Mouse (Mus musculus) kidney, adult 2 months (tissue): ENCODE measurements around the gene Blnk.

ENCODE experiments used
- CTCF ChIP-seq: fragments of 200-500 bp; conservative IDR thresholded peaks from 2 replicates; pipeline ENCODE4 v1.5.1; 2011; ENCODE audit warnings: low read depth, mild to moderate bottlenecking, control low read depth, low read length, moderate library complexity, mixed read lengths; ENCODE audit not compliant: insufficient read depth, insufficient read length
- POLR2A ChIP-seq: fragments of 200-500 bp; IDR thresholded peaks from one replicate; pipeline ENCODE4 v1.6.1; 2011; ENCODE audit warnings: low read depth, low read length, control low read depth

DNA sequence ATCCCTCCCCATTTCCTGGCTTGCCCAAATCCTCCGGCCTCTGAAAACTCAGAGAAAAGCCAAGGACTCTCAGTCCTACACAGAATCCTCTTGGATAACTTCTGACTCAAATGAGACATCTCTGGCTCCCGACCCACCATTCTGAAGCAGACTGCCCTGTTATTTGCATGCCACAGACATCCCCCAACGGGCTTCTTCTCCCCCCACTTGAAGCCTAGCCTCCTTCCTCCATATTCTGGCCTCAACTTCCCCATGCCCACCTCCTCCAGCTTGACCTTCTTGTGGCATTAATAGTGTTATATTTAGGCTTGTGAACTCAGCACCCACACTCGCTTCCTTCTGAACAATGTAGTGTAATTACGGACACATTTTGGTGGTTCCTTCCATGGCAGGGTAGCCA, 13.7 kb downstream of the Blnk start:
- no peak for TF ChIP-seq CTCF
- TF ChIP-seq POLR2A: no peak
